Mouse (Mus musculus) granulocyte monocyte progenitor cell, adult 5-6 weeks (primary cell): Measurements from ENCODE around the gene Gm7271. TPM values are rescaled to one million over a fixed set of nuclear protein-coding genes. Genes with fewer than 3 reads are reported as not detected.

Source experiments
- total RNA-seq, 2 experiments: library from RNA; stranded (forward) in 1 of 2; stranded (reverse) in 1 of 2; fragments of 200-712, 200-1000 nt in 1 of 2; fragments of >200 nt in 1 of 2; fragmentation: Nextera tagmentation in 1 of 2; gene quantifications; 2 replicates each; pipeline ENCODE4 v1.2.3; 2014 to 2017

Gene Gm7271
- total RNA-seq, 2 experiments from 2014 or later, result not detected

Other genes starting within 250 kb of the Gm7271 start
- 10.6 and 12.5 TPM in 2 replicates for gene Clock, start 179.2 kb upstream of the Gm7271 start, total RNA-seq (2014; fragmentation: Nextera tagmentation)
- gene Clock, start 179.2 kb upstream of the Gm7271 start, total RNA-seq (2017), result 8.0 and 12.3 TPM in 2 replicates
- not detected in 2 replicates for gene Pdcl2, start 152.9 kb upstream of the Gm7271 start, total RNA-seq (2014; fragmentation: Nextera tagmentation)
- gene Pdcl2, start 152.9 kb upstream of the Gm7271 start, total RNA-seq (2017), result not detected in 2 replicates
- not detected in 2 replicates for gene Nmu, start 120.3 kb upstream of the Gm7271 start, total RNA-seq (2014; fragmentation: Nextera tagmentation)
- gene Nmu, start 120.3 kb upstream of the Gm7271 start, total RNA-seq (2017), result not detected in 2 replicates
- 40.9 and 87.9 TPM in 2 replicates for gene Exoc1, start 45.3 kb downstream of the Gm7271 start, total RNA-seq (2014; fragmentation: Nextera tagmentation)
- 49.0 and 50.1 TPM in 2 replicates for gene Exoc1, start 45.3 kb downstream of the Gm7271 start, total RNA-seq (2017)
- gene Cep135, start 104.7 kb downstream of the Gm7271 start, total RNA-seq (2014; fragmentation: Nextera tagmentation), result 5.8 and 12.7 TPM in 2 replicates
- 12.5 and 15.9 TPM in 2 replicates for gene Cep135, start 104.7 kb downstream of the Gm7271 start, total RNA-seq (2017)
- 0.17 and 6.0 TPM in 2 replicates for gene C530008M17Rik, start 172.5 kb downstream of the Gm7271 start, total RNA-seq (2014; fragmentation: Nextera tagmentation)
- gene C530008M17Rik, start 172.5 kb downstream of the Gm7271 start, total RNA-seq (2017), result 0.10 and 0.52 TPM in 2 replicates